Mouse (Mus musculus) CH12.LX (cell line): ENCODE measurements around the gene Chat.

Experiments used
- CTCF ChIP-seq, 2 experiments: IDR thresholded peaks in 1 of 2; conservative IDR thresholded peaks in 1 of 2; 2 replicates each; pipeline ENCODE4 v1.5.1; 2011 to 2012; ENCODE audit warnings: low read depth in 2 of 2, low read length in 2 of 2, improper control_type of control experiment in 1 of 2, inconsistent platforms in 1 of 2, mild to moderate bottlenecking in 1 of 2, moderate library complexity in 1 of 2
- MYC ChIP-seq: IDR thresholded peaks from 2 replicates; pipeline ENCODE4 v1.6.1; 2011; ENCODE audit warnings: low read depth, mild to moderate bottlenecking, improper control_type of control experiment, low read length
- POLR2A ChIP-seq: IDR thresholded peaks from 2 replicates; pipeline ENCODE4 v1.6.1; 2011; ENCODE audit warnings: low read depth, mild to moderate bottlenecking, improper control_type of control experiment, low read length
- RCOR1 ChIP-seq: conservative IDR thresholded peaks from 2 replicates; pipeline ENCODE4 v1.6.1; 2012; ENCODE audit warnings: low read depth, mild to moderate bottlenecking, inconsistent platforms, low read length, improper control_type of control experiment
- SIN3A ChIP-seq: IDR thresholded peaks from 2 replicates; pipeline ENCODE4 v1.6.1; 2012; ENCODE audit warnings: low read length, improper control_type of control experiment, inconsistent platforms
- TBP ChIP-seq: conservative IDR thresholded peaks from 2 replicates; pipeline ENCODE4 v1.6.1; 2011; ENCODE audit warnings: low read depth, low read length, improper control_type of control experiment
- ZC3H11A ChIP-seq: IDR thresholded peaks from 2 replicates; pipeline ENCODE4 v1.6.1; 2012; ENCODE audit warnings: low read depth, mild to moderate bottlenecking, inconsistent platforms, low read length, improper control_type of control experiment

GRCm38 (mm10) chr14:32418747-32419146, 47.0 kb downstream of the Chat start:
- TF ChIP-seq POLR2A (no peak), ZC3H11A (no peak), RCOR1 (no peak), MYC (no peak), CTCF (conservative IDR thresholded peaks at IDR 0.05 in 1 of 2, IDR thresholded peaks at IDR 0.05 in 1 of 2; ENCODE audit: low read depth in 2 of 2, low read length in 2 of 2) (no peak), TBP (no peak), SIN3A (no peak)
